8 mouse cellular contexts compared by ENCODE assay signal in the genomic region with DNA sequence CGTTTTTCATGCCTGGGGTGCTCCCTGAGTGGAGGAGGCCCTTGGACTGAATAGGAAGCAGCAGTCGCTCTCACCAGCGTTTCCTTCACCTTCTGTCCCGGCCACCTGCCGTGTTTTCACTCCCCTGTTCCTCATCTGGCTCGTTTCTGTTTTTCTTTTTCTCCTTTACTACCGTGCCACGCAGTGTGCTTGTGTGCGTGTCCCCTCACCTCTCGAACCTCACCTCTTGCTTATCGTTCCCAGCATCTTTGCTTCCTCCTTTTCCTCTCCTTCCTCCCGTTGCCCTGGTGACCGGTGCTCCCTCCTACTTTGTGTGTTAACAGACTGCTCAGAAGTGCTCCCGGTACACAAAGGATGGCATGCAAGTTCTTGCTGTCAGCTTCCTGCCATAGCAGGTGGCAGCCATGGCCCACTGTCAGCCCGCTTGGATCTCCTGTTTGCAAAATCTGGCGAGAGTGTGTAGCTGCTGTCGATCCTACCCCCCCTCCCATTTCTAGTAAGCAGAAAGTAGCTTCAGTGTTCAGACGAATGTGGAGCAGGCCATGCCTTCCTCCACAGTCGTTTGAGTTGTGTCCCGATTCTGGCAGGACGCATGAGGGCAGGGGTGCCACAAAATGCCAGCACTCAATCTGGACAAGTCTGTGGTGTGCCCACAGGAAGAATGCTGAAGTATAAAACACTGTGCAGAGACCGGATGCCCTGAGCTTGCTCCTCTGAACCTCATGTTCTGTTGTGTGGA.
DNase-seq lines count a peak whose midpoint lies in the region; ATAC-seq and TF ChIP-seq lines count a peak whose summit lies in the region.

No protein-coding gene starts in this region.

- no peak for DNase-seq in hindbrain, embryonic 10.5 days (ENCODE audit: low spot score)
- DNase-seq in hindbrain, embryonic 11.5 days (ENCODE audit: low spot score): no peak
- peak; percentile 72 to 73 for DNase-seq in cerebellum, postnatal 14 days
- no peak for DNase-seq in liver, postnatal 0 days
- no peak for DNase-seq in kidney, postnatal 36 days

- H3K4me3 ChIP-seq in hindbrain, embryonic 10.5 days: no peak overlapping the region
- no peak overlapping the region for H3K4me3 ChIP-seq in hindbrain, embryonic 11.5 days (ENCODE audit: low read depth, low read length)
- no peak overlapping the region for H3K4me3 ChIP-seq in neural tube, embryonic 12.5 days
- H3K4me3 ChIP-seq in liver, postnatal 0 days (ENCODE audit: low read depth, low read length): no peak overlapping the region

- H3K27ac ChIP-seq in hindbrain, embryonic 10.5 days: peak overlapping the region; percentile 40; the same call in 1 of the 2 replicates
- no peak overlapping the region for H3K27ac ChIP-seq in hindbrain, embryonic 11.5 days (ENCODE audit: low read depth, low read length)
- H3K27ac ChIP-seq in neural tube, embryonic 12.5 days: 0 out of 2 replicates have a peak overlapping the region, but pooled peaks have one; percentile 15
- no peak overlapping the region for H3K27ac ChIP-seq in liver, postnatal 0 days (ENCODE audit: low read depth)

- no peak overlapping the region for H3K9ac ChIP-seq in hindbrain, embryonic 11.5 days (ENCODE audit: low read depth, low read length)
- no peak overlapping the region for H3K9ac ChIP-seq in neural tube, embryonic 12.5 days
- no peak overlapping the region; the same call in 1 of the 2 replicates for H3K9ac ChIP-seq in liver, postnatal 0 days (replicated peaks)

- no peak overlapping the region for H3K4me2 ChIP-seq in hindbrain, embryonic 11.5 days (replicated peaks; ENCODE audit: low read depth, low read length)
- H3K4me2 ChIP-seq in neural tube, embryonic 12.5 days (replicated peaks): no peak overlapping the region
- no peak overlapping the region for H3K4me2 ChIP-seq in liver, postnatal 0 days (ENCODE audit: low read depth, low read length)

- TF ChIP-seq CTCF in liver, postnatal 0 days (IDR thresholded peaks at IDR 0.05; ENCODE audit: low read depth): no peak

- no peak for ATAC-seq in hindbrain, embryonic 11.5 days (ENCODE audit: low FRiP score)
- peak; percentile 74 for ATAC-seq in inflammation-experienced regulatory T-cells, adult 6 months
- ATAC-seq in neural tube, embryonic 12.5 days (ENCODE audit: low FRiP score, low read depth): no peak
- ATAC-seq in liver, postnatal 0 days: no peak
- ATAC-seq in erythroblast, adult 5-6 weeks (replicated peaks; ENCODE audit: low FRiP score, poor library complexity, severe bottlenecking): no peak

- peaks cover 64% of the 10 kb centered on the region for H3K4me1 ChIP-seq in hindbrain, embryonic 10.5 days (replicated peaks)
- peaks cover 8% of the 10 kb centered on the region for H3K4me1 ChIP-seq in hindbrain, embryonic 11.5 days (replicated peaks; ENCODE audit: control insufficient read depth, insufficient read depth, low read length)
- H3K4me1 ChIP-seq in neural tube, embryonic 12.5 days: peaks cover 54% of the 10 kb centered on the region
- 0 out of 2 replicates have a peak, but pooled peaks cover 2% of the 10 kb centered on the region for H3K4me1 ChIP-seq in liver, postnatal 0 days (ENCODE audit: insufficient read depth)

- 74% methylated on average over 22 of the region's 22 CpGs for WGBS in hindbrain, embryonic 10.5 days
- WGBS in hindbrain, embryonic 11.5 days: 71% methylated on average over 22 of the region's 22 CpGs
- WGBS in neural tube, embryonic 12.5 days: 66% methylated on average over 22 of the region's 22 CpGs
- 35% methylated on average over 22 of the region's 22 CpGs for WGBS in liver, postnatal 0 days (ENCODE audit: insufficient replicate concordance)

- TF ChIP-seq EP300 in liver, postnatal 0 days (IDR thresholded peaks at IDR 0.05; ENCODE audit: low read depth): no peak

- H3K36me3 ChIP-seq in hindbrain, embryonic 10.5 days: no peaks in the 10 kb centered on the region
- H3K36me3 ChIP-seq in hindbrain, embryonic 11.5 days (ENCODE audit: control insufficient read depth, insufficient read depth, low read length): no peaks in the 10 kb centered on the region
- no peaks in the 10 kb centered on the region for H3K36me3 ChIP-seq in neural tube, embryonic 12.5 days
- no peaks in the 10 kb centered on the region for H3K36me3 ChIP-seq in liver, postnatal 0 days (replicated peaks; ENCODE audit: insufficient read depth, low read length)

- no peaks in the 10 kb centered on the region for H3K9me3 ChIP-seq in hindbrain, embryonic 10.5 days
- H3K9me3 ChIP-seq in hindbrain, embryonic 11.5 days (ENCODE audit: control insufficient read depth, low read length): no peaks in the 10 kb centered on the region
- H3K9me3 ChIP-seq in neural tube, embryonic 12.5 days: no peaks in the 10 kb centered on the region
- H3K9me3 ChIP-seq in liver, postnatal 0 days (ENCODE audit: low read length): no peaks in the 10 kb centered on the region

- no peaks in the 10 kb centered on the region for H3K27me3 ChIP-seq in hindbrain, embryonic 10.5 days (ENCODE audit: insufficient read depth, poor library complexity, severe bottlenecking)
- no peaks in the 10 kb centered on the region for H3K27me3 ChIP-seq in hindbrain, embryonic 11.5 days (ENCODE audit: control insufficient read depth, insufficient read depth, low read length)
- H3K27me3 ChIP-seq in neural tube, embryonic 12.5 days (replicated peaks): no peaks in the 10 kb centered on the region
- H3K27me3 ChIP-seq in liver, postnatal 0 days (ENCODE audit: insufficient read depth, low read length): no peaks in the 10 kb centered on the region

Comparison
In these comparisons a context has a peak if more than half of its experiments do, and no peak if none do; other contexts are left out.
1. H3K27ac ChIP-seq: peak in hindbrain, embryonic 10.5 days (single experiment) and neural tube, embryonic 12.5 days (single experiment); none in hindbrain, embryonic 11.5 days (single experiment) and liver, postnatal 0 days (single experiment).
2. DNase-seq: peak in cerebellum, postnatal 14 days (2 of 2); none in hindbrain, embryonic 10.5 days (single experiment), hindbrain, embryonic 11.5 days (single experiment), liver, postnatal 0 days (single experiment) and kidney, postnatal 36 days (0 of 2).